Mouse (Mus musculus) hindbrain, embryonic 14.5 days (tissue): ENCODE results near the gene Alox8. TPM values are rescaled to one million over a fixed set of nuclear protein-coding genes. Genes with fewer than 3 reads are reported as not detected.

Experiments
- ATAC-seq: fragments of 200-750 bp; cut with Nextera tagmentation; 2 replicates; pipeline ENCODE4 v1.8.0; 2017; ENCODE audit warnings: moderate number of reproducible peaks, mild to moderate bottlenecking, moderate TSS enrichment, moderate library complexity; ENCODE audit not compliant: low FRiP score
- DNase-seq: peaks from one replicate; pipeline ENCODE4 v3.0.0-alpha.2; 2015; ENCODE audit warnings: low spot score
- H3K27ac ChIP-seq: fragments of 300-500 bp; sonication (generic); 2 replicates; pipeline ENCODE4 v1.5.1; 2014; ENCODE audit warnings: mild to moderate bottlenecking, moderate library complexity
- H3K27me3 ChIP-seq: fragments of 300-500 bp; sonication (generic); 2 replicates; pipeline ENCODE4 v1.6.1; 2014; ENCODE audit warnings: mild to moderate bottlenecking, low read length, mixed read lengths; ENCODE audit not compliant: control insufficient read depth, insufficient read depth
- H3K36me3 ChIP-seq: fragments of 300-500 bp; sonication (generic); replicated peaks from 2 replicates; pipeline ENCODE4 v1.6.1; 2014; ENCODE audit not compliant: control insufficient read depth, insufficient read depth
- H3K4me1 ChIP-seq: fragments of 300-500 bp; sonication (generic); replicated peaks from 2 replicates; pipeline ENCODE4 v1.6.1; 2014; ENCODE audit warnings: antibody characterized with exemption, low read length, mixed read lengths; ENCODE audit not compliant: control insufficient read depth, insufficient read depth
- H3K4me2 ChIP-seq: fragments of 300-500 bp; sonication (generic); replicated peaks from 2 replicates; pipeline ENCODE4 v1.6.1; 2014; ENCODE audit warnings: mild to moderate bottlenecking, moderate library complexity
- H3K4me3 ChIP-seq: fragments of 300-500 bp; sonication (generic); replicated peaks from 2 replicates; pipeline ENCODE4 v1.5.1; 2014; ENCODE audit warnings: mild to moderate bottlenecking, low read length
- H3K9ac ChIP-seq: fragments of 300-500 bp; sonication (generic); 2 replicates; pipeline ENCODE4 v1.6.1; 2014
- H3K9me3 ChIP-seq: fragments of 300-500 bp; sonication (generic); 2 replicates; pipeline ENCODE4 v1.6.1; 2016; ENCODE audit warnings: low read length; ENCODE audit not compliant: control insufficient read depth
- WGBS: fragments of 180-500 bp; shearing (Covaris S2); extraction: QIAGEN DNeasy Blood & Tissue Kit; methylation state at CpG from one replicate; pipeline ENCODE4 v1.1.7; 2014; 5-methylcytosine and 5-hydroxymethylcytosine counted together
- polyA plus RNA-seq: library from polyadenylated mRNA; unstranded; fragments of >200 nt; fragmentation: Nextera tagmentation; extraction: Ambion mirVana; gene quantifications from 2 replicates; pipeline ENCODE4 v1.2.1, GENCODE M21; 2014

The Alox8 gene
- polyA plus RNA-seq, 1 experiment from 2014 or later = 0.25 TPM

GRCm38 (mm10) chr11:69169313-69169712, 28.3 kb downstream of the Alox8 start:
- Histone ChIP-seq H3K27ac (no peak overlapping the region), H3K4me2 (no peak overlapping the region), H3K27me3 (no peaks in the 10 kb centered on the region), H3K9me3 (no peaks in the 10 kb centered on the region), H3K36me3 (no peaks in the 10 kb centered on the region), H3K4me3 (no peak overlapping the region), H3K4me1 (no peaks in the 10 kb centered on the region), H3K9ac (no peak overlapping the region)
- WGBS = 91% methylated on average over 12 of the region's 12 CpGs
- ATAC-seq (no peak), DNase-seq (no peak)

DNA sequence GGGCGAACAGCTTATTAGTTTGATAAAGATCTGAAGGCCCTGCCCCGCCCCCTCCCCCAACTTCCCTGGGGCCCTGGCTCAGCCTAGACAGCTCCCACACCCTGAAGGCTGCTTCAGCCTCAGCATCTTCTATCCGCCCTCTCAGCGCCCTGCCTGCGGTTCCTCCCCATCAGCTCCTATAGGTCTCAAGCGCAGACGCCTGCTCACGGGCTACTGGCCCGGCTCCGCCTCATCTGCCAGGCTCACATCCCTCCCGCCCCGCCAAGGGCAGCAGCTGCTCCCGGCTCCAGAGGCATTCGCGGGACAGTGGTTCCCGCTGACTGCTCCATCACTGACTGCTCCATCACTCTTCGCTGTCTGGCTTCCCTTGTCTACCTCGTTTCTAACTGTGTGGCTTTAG, 40.8 kb downstream of the Alox8 start, which contains the start of gene Alox12b:
Gene Alox12b (plus strand): TSS at position 190 of the 400 bp plus-strand sequence.
- ATAC-seq = no peak
- Histone ChIP-seq H3K27me3 (peaks cover 19% of the 10 kb centered on the region; the same call in 1 of the 2 replicates), H3K36me3 (no peaks in the 10 kb centered on the region), H3K27ac (no peak within 1 kb of the TSS), H3K4me1 (peaks cover 10% of the 10 kb centered on the region), H3K4me3 (peak within 1 kb of the TSS; percentile 22), H3K4me2 (peak within 1 kb of the TSS; percentile 48), H3K9ac (peak within 1 kb of the TSS; percentile 45; the same call in 1 of the 2 replicates), H3K9me3 (no peaks in the 10 kb centered on the region)
- WGBS = 2% methylated on average over 18 of the region's 18 CpGs
- DNase-seq = peak; percentile 50

DNA sequence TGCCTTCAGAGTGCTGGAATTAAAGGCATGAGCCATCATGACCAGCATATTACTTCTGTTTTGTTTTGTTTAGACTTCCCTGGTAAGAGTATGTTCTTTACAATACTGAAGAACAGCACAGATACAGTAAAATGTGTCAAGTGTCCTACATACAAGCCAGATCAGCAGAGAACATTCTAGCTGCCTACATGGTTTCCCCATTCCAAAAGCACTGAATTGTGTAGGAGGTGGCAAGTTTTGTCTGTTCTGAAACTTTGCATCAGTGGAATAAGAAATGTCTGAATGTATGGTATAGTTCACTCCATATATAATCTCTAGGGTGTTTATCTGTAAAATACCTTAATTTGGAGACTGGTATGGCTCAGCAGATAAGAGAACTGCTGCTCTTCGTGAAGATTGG, 42.3 kb downstream of the Alox8 start:
- 59% methylated on average over 1 of the region's 1 CpGs for WGBS
- peaks cover 16% of the 10 kb centered on the region for H3K4me1 ChIP-seq
- H3K4me3 ChIP-seq = no peak overlapping the region
- ATAC-seq (no peak), DNase-seq (no peak)
- H3K27ac ChIP-seq = no peak overlapping the region
- H3K27me3 ChIP-seq = peaks cover 25% of the 10 kb centered on the region
- H3K9me3 ChIP-seq = no peaks in the 10 kb centered on the region
- H3K36me3 ChIP-seq = no peaks in the 10 kb centered on the region
- H3K9ac ChIP-seq = no peak overlapping the region
- H3K4me2 ChIP-seq = no peak overlapping the region

DNA sequence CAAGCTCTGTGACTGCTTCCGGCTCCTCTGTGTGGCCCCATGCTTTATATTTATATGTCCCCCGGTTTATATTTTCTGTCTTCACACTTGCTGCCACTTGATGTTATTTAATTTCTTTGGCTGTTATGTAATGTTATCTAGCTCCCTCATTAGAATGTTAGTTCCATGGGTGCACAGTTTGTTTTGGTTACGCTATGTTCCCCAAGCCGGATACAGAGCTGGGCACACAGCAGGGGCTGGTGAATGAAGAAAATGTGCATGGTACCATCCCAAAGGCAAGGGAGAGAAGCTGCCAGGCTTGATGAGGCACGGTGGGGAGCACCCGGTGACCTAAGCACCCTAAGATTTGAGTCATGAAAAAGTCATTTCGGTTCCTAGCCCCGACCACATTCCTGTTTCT, 43.8 kb downstream of the Alox8 start:
- H3K27me3 ChIP-seq = peaks cover 25% of the 10 kb centered on the region
- no peaks in the 10 kb centered on the region for H3K9me3 ChIP-seq
- no peak overlapping the region for H3K27ac ChIP-seq
- ATAC-seq (no peak), DNase-seq (no peak)
- WGBS = 84% methylated on average over 8 of the region's 8 CpGs
- no peak overlapping the region for H3K4me3 ChIP-seq
- H3K4me1 ChIP-seq = peaks cover 16% of the 10 kb centered on the region
- H3K36me3 ChIP-seq = no peaks in the 10 kb centered on the region
- no peak overlapping the region for H3K4me2 ChIP-seq
- no peak overlapping the region for H3K9ac ChIP-seq

GRCm38 (mm10) chr11:69151004-69151403, 46.6 kb downstream of the Alox8 start:
- H3K9ac ChIP-seq = no peak overlapping the region
- H3K4me1 ChIP-seq = peaks cover 5% of the 10 kb centered on the region; the same call in 1 of the 2 replicates
- peaks cover 5% of the 10 kb centered on the region; the same call in 1 of the 2 replicates for H3K27me3 ChIP-seq
- H3K4me2 ChIP-seq = peak overlapping the region; percentile 27
- WGBS = 72% methylated on average over 6 of the region's 6 CpGs
- H3K27ac ChIP-seq = no peak overlapping the region
- no peak for DNase-seq
- ATAC-seq = no peak
- H3K4me3 ChIP-seq = no peak overlapping the region
- no peaks in the 10 kb centered on the region for H3K9me3 ChIP-seq
- no peaks in the 10 kb centered on the region for H3K36me3 ChIP-seq

- no peak overlapping the region for H3K4me3 ChIP-seq
- H3K9me3 ChIP-seq = no peaks in the 10 kb centered on the region
- no peaks in the 10 kb centered on the region for H3K36me3 ChIP-seq
- no peak overlapping the region for H3K9ac ChIP-seq
- H3K27me3 ChIP-seq = peaks cover 5% of the 10 kb centered on the region; the same call in 1 of the 2 replicates
- peak overlapping the region; percentile 27 for H3K4me2 ChIP-seq
- DNase-seq (peak; percentile 80), ATAC-seq (no peak)
- 4% methylated on average over 7 of the region's 7 CpGs for WGBS
- H3K27ac ChIP-seq = no peak overlapping the region
- H3K4me1 ChIP-seq = peaks cover 5% of the 10 kb centered on the region; the same call in 1 of the 2 replicates
Measured at GRCm38 (mm10) chr11:69150444-69150843, 47.2 kb downstream of the Alox8 start.

DNA sequence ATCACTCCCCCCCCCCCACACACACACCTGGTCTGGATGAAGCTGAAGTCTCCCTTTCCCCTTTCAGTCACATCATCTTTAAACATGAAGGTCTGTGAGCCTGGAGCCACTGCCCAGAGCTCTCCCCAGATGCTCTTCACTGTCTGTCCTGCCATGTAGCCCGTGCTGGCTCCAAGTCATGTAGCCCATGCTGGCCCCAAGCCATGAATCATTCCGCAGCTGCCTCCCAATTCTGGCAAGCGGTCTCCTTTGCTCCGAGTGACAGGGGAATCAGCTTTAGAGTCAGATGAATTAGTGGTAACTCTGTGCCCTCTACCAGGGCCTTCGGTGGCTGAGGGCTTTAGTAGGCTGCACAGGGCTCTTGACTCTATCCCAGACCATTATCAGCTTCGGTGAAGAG, 47.9 kb downstream of the Alox8 start:
- Histone ChIP-seq H3K27me3 (peaks cover 5% of the 10 kb centered on the region; the same call in 1 of the 2 replicates), H3K4me1 (peaks cover 5% of the 10 kb centered on the region; the same call in 1 of the 2 replicates), H3K27ac (no peak overlapping the region), H3K36me3 (no peaks in the 10 kb centered on the region), H3K9ac (no peak overlapping the region), H3K4me2 (no peak overlapping the region), H3K4me3 (no peak overlapping the region), H3K9me3 (no peaks in the 10 kb centered on the region)
- DNase-seq (no peak), ATAC-seq (no peak)
- 77% methylated on average over 6 of the region's 6 CpGs for WGBS

GRCm38 (mm10) chr11:69148451-69148960, 49.1 kb downstream of the Alox8 start:
- Histone ChIP-seq H3K4me2 (no peak overlapping the region), H3K4me1 (peaks cover 5% of the 10 kb centered on the region; the same call in 1 of the 2 replicates), H3K9ac (no peak overlapping the region), H3K9me3 (no peaks in the 10 kb centered on the region), H3K36me3 (no peaks in the 10 kb centered on the region), H3K4me3 (no peak overlapping the region), H3K27ac (no peak overlapping the region), H3K27me3 (peaks cover 5% of the 10 kb centered on the region; the same call in 1 of the 2 replicates)
- DNase-seq (no peak), ATAC-seq (no peak)
- WGBS = 87% methylated on average over 5 of the region's 5 CpGs

- H3K4me3 ChIP-seq = no peak overlapping the region
- peaks cover 5% of the 10 kb centered on the region; the same call in 1 of the 2 replicates for H3K27me3 ChIP-seq
- no peaks in the 10 kb centered on the region for H3K9me3 ChIP-seq
- H3K4me1 ChIP-seq = peaks cover 5% of the 10 kb centered on the region; the same call in 1 of the 2 replicates
- no peak for DNase-seq
- H3K36me3 ChIP-seq = no peaks in the 10 kb centered on the region
- ATAC-seq = no peak
- H3K4me2 ChIP-seq = no peak overlapping the region
- WGBS = 64% methylated on average over 7 of the region's 7 CpGs
- no peak overlapping the region for H3K9ac ChIP-seq
- no peak overlapping the region for H3K27ac ChIP-seq
Measured at GRCm38 (mm10) chr11:69147546-69147945, 50.1 kb downstream of the Alox8 start.
